Mouse (Mus musculus) bone marrow macrophage, adult 2 months (primary cell): Measurements from ENCODE around the gene Neurl1a.

Source experiments
- CTCF ChIP-seq: IDR thresholded peaks from 2 replicates; pipeline ENCODE4 v1.5.1; 2012; ENCODE audit warnings: low read depth, mild to moderate bottlenecking, low read length, moderate library complexity
- POLR2A ChIP-seq: IDR thresholded peaks from 2 replicates; pipeline ENCODE4 v1.6.1; 2012; ENCODE audit warnings: mild to moderate bottlenecking, low read depth, low read length, borderline replicate concordance

GRCm38 (mm10) chr19:47247791-47248190 lies 69.2 kb downstream of the Neurl1a start:
- TF ChIP-seq POLR2A (no peak), CTCF (no peak)
